Mouse (Mus musculus) intestine, embryonic 14.5 days (tissue): ENCODE data around the gene Mtfr1l. TPM values are rescaled to one million over a fixed set of nuclear protein-coding genes. Genes with fewer than 3 reads are reported as not detected.
A peak's percentile ranks its signal among the peaks of the same experiment; 100 is the strongest.

Experiments used
- ATAC-seq: fragments of 200-750 bp; cut with Nextera tagmentation; replicated peaks from 2 replicates; pipeline ENCODE4 v1.8.0; 2017; ENCODE audit warnings: low read depth, moderate number of reproducible peaks, moderate TSS enrichment, moderate library complexity; ENCODE audit not compliant: low FRiP score, low TSS enrichment
- DNase-seq: peaks from one replicate; pipeline ENCODE4 v3.0.0-alpha.2; 2018; ENCODE audit warnings: low spot score
- H3K27ac ChIP-seq: fragments of 300-500 bp; sonication (generic); 2 replicates; pipeline ENCODE4 v1.5.1; 2014; ENCODE audit warnings: low read depth, mild to moderate bottlenecking, control low read depth
- H3K27me3 ChIP-seq: fragments of 300-500 bp; sonication (generic); replicated peaks from 2 replicates; pipeline ENCODE4 v1.6.1; 2014; ENCODE audit warnings: low read length, control low read depth; ENCODE audit not compliant: control insufficient read depth, insufficient read depth
- H3K36me3 ChIP-seq: fragments of 300-500 bp; sonication (generic); 2 replicates; pipeline ENCODE4 v1.6.1; 2014; ENCODE audit warnings: low read length, control low read depth; ENCODE audit not compliant: control insufficient read depth, insufficient read depth
- H3K4me1 ChIP-seq: fragments of 300-500 bp; sonication (generic); replicated peaks from 2 replicates; pipeline ENCODE4 v1.6.1; 2014; ENCODE audit warnings: low read length, control low read depth, mixed read lengths; ENCODE audit not compliant: control insufficient read depth, insufficient read depth
- H3K4me2 ChIP-seq: fragments of 300-500 bp; sonication (generic); 2 replicates; pipeline ENCODE4 v1.6.1; 2014; ENCODE audit warnings: low read length
- H3K4me3 ChIP-seq: fragments of 300-500 bp; sonication (generic); 2 replicates; pipeline ENCODE4 v1.5.1; 2014; ENCODE audit warnings: low read depth, low read length, control low read depth, mixed read lengths
- H3K9ac ChIP-seq: fragments of 300-500 bp; sonication (generic); 2 replicates; pipeline ENCODE4 v1.6.1; 2014; ENCODE audit warnings: mild to moderate bottlenecking, low read length
- H3K9me3 ChIP-seq: fragments of 300-500 bp; sonication (generic); 2 replicates; pipeline ENCODE4 v1.6.1; 2016; ENCODE audit warnings: low read length, control low read depth; ENCODE audit not compliant: control insufficient read depth
- WGBS: fragments of 180-500 bp; shearing (Covaris S2); extraction: QIAGEN DNeasy Blood & Tissue Kit; methylation state at CpG from one replicate; pipeline ENCODE4 v1.1.7; 2014; 5-methylcytosine and 5-hydroxymethylcytosine counted together
- polyA plus RNA-seq: library from polyadenylated mRNA; unstranded; fragments of >200 nt; fragmentation: Nextera tagmentation; extraction: Ambion mirVana; gene quantifications from 2 replicates; pipeline ENCODE4 v1.2.1, GENCODE M21; 2014

Gene Mtfr1l
- polyA plus RNA-seq, 1 experiment from 2014 or later = 109 TPM

DNA sequence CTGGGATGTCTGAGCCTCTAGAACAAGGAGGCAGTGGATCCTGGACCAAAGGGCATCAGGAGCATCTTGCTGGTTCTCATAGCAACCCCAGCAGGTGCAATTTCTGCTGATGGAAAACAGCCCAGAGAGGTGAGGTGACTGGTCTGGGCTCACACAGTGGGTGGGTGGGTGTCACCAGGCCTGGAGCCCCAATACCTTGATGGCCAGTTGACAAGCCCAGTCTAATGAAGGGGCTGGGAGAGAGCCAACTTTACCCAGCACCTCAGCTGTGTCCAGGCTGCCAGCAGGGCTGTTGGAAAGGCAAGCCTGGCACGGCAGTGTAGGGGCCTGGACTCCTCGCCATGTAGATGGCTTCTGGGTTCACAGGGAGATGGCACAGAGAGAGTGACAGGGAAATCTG is 26.8 kb upstream of the Mtfr1l start:
- ATAC-seq (no peak), DNase-seq (no peak)
- Histone ChIP-seq H3K4me3 (no peak overlapping the region), H3K9ac (no peak overlapping the region), H3K36me3 (0 out of 2 replicates have a peak, but pooled peaks cover 2% of the 10 kb centered on the region), H3K27me3 (no peaks in the 10 kb centered on the region), H3K27ac (no peak overlapping the region), H3K4me1 (peaks cover 10% of the 10 kb centered on the region), H3K9me3 (0 out of 2 replicates have a peak, but pooled peaks cover 3% of the 10 kb centered on the region), H3K4me2 (no peak overlapping the region)
- 82% methylated on average over 2 of the region's 2 CpGs for WGBS

DNA sequence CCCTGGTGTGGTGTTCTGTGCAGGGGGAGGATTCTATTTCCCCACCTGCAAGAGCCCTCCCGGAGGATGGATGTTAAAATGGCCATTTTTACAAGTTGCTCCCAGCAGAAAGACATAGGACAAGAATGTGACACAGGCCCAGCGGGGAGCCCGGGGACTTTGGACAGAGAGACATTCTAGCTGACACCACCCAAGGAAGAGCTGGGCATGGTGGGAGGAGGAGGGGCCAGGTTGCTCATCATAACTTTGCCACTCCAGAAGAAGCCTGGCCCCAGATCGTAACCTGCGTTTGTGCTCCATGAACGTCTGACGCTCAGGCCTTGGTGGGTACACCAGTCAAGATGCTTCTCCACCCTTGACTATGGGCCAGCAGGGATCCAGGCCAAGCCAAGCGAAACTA is 25.5 kb upstream of the Mtfr1l start:
- Histone ChIP-seq H3K9ac (no peak overlapping the region), H3K4me1 (peaks cover 10% of the 10 kb centered on the region), H3K36me3 (0 out of 2 replicates have a peak, but pooled peaks cover 2% of the 10 kb centered on the region), H3K4me2 (no peak overlapping the region), H3K4me3 (no peak overlapping the region), H3K9me3 (no peaks in the 10 kb centered on the region), H3K27ac (no peak overlapping the region), H3K27me3 (no peaks in the 10 kb centered on the region)
- ATAC-seq (no peak), DNase-seq (no peak)
- 90% methylated on average over 8 of the region's 8 CpGs for WGBS

DNA sequence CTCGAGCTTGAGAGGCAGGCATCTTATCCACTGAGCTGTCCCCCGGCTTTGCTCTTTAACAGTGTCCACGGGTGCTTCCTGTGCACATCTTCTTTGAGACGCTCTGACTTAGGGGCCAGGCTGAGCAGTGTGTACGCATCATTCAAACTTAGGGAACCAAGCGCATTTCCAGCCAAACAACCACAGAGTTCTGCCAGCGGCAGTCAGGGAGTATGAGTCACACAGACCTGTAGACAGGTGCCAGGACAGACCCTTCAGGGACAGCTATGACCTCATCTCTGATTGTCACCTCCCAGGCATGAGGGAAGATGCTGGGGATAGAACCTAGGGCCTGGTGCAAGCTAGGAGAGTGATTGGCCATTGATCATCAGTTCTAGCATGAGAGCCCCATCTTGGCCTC is 24.0 kb upstream of the Mtfr1l start:
- no peak for ATAC-seq
- 67% methylated on average over 7 of the region's 7 CpGs for WGBS

DNA sequence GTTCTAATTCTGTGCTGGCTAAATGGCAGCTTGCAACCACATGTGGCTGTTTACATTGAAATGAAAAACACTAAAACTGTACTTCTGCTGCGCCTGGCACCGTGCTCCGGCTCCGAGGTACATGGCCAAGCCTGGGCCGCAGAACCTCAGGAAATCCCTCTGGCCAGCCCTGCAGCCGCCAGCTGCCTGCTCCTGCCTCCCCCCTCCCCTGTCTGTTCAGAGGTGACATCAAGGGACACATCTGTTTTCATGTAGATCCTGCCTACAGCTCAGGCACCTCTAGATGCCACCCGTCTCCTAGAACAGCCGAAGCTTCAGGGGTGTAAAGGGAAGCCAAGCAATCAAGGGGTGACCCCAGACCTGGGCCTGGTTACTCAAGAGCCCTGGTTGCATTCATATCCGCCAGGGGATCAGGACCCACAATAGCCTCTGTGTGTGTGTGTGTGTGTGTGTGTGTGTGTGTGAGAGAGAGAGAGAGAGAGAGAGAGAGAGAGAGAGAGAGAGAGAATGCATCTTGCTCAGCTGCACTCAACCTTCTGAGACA is 23.5 kb upstream of the Mtfr1l start:
- DNase-seq = no peak
- no peak overlapping the region for H3K27ac ChIP-seq
- no peak overlapping the region for H3K4me2 ChIP-seq
- H3K27me3 ChIP-seq = no peaks in the 10 kb centered on the region
- no peak for ATAC-seq
- no peaks in the 10 kb centered on the region for H3K36me3 ChIP-seq
- H3K9me3 ChIP-seq = no peaks in the 10 kb centered on the region
- H3K9ac ChIP-seq = no peak overlapping the region
- H3K4me1 ChIP-seq = peaks cover 10% of the 10 kb centered on the region
- 46% methylated on average over 9 of the region's 9 CpGs for WGBS
- H3K4me3 ChIP-seq = no peak overlapping the region

More for the DNA sequence above, 24.0 kb upstream of the Mtfr1l start:
- no peaks in the 10 kb centered on the region for H3K27me3 ChIP-seq
- no peak for DNase-seq
- H3K4me1 ChIP-seq = peaks cover 10% of the 10 kb centered on the region
- no peak overlapping the region for H3K4me2 ChIP-seq
- no peak overlapping the region for H3K27ac ChIP-seq
- no peak overlapping the region for H3K9ac ChIP-seq
- H3K36me3 ChIP-seq = no peaks in the 10 kb centered on the region
- H3K9me3 ChIP-seq = no peaks in the 10 kb centered on the region
- H3K4me3 ChIP-seq = no peak overlapping the region

DNA sequence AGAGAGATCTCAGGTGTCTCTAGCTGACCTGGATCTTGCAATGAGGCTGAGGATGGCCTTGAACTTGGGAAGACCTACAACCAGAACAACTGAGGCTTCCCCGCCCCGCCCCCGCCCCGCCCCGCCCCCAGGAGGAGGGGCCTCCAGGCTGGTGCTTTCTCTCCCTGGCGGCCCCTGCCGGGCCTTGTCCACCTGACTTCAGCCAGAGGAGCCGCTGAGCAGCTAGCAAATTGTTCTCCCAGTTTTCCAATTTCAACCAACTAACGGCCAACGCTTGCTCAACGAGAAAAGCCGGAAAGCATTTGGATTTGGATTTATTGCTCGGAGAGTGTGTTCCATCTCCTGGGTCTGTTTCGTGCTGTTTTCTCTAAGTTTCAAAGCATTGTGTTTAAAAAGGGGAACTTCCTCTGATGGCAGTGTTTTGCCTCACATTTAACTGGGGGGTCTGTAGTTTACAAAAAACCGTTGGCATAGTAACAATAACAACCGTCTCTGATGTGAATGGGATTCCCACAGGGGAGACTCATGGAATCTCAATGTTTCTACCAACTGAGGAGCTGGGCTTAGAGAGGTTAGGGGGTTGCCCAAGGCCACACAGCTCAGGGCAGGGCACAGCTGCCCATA is 22.6 kb upstream of the Mtfr1l start:
- DNase-seq (no peak), ATAC-seq (no peak)
- Histone ChIP-seq H3K4me1 (peaks cover 10% of the 10 kb centered on the region), H3K9ac (no peak overlapping the region), H3K27ac (0 out of 2 replicates have a peak overlapping the region, but pooled peaks have one; percentile 4), H3K27me3 (no peaks in the 10 kb centered on the region), H3K4me3 (no peak overlapping the region), H3K36me3 (no peaks in the 10 kb centered on the region), H3K9me3 (no peaks in the 10 kb centered on the region), H3K4me2 (no peak overlapping the region)
- 12% methylated on average over 16 of the region's 16 CpGs for WGBS

DNA sequence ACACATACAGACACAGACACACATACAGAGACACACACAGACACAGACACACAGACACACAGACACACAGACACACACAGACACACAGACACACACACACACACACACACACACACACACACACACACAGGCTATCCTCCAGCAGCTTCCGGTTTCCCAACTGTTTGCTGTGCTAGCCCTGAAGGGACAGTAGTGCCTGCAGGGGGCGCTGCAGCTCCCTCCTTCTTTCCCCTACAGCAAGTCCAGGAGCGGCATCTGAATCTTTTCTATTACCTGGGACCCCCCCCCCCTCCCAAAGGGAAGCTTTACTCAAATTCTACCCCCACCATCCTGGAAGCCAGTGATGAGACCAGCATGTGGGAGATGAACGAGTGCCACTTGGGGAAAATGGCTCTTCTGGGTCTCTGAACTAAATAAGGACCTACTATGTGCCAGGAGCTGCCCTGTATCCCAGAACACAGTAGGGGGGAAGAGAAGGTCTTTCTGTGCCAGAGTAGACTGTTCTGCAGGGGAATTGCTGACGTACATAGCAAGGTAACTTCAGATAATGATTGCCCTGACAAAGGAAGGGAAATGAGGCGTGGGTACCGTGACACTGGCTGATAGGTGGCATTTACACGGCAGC is 20.9 kb upstream of the Mtfr1l start:
- Histone ChIP-seq H3K36me3 (no peaks in the 10 kb centered on the region), H3K4me2 (no peak overlapping the region), H3K9me3 (no peaks in the 10 kb centered on the region), H3K9ac (no peak overlapping the region), H3K27me3 (no peaks in the 10 kb centered on the region), H3K27ac (no peak overlapping the region), H3K4me3 (no peak overlapping the region), H3K4me1 (peaks cover 19% of the 10 kb centered on the region)
- no peak for DNase-seq
- 69% methylated on average over 8 of the region's 8 CpGs for WGBS
- ATAC-seq = no peak

DNA sequence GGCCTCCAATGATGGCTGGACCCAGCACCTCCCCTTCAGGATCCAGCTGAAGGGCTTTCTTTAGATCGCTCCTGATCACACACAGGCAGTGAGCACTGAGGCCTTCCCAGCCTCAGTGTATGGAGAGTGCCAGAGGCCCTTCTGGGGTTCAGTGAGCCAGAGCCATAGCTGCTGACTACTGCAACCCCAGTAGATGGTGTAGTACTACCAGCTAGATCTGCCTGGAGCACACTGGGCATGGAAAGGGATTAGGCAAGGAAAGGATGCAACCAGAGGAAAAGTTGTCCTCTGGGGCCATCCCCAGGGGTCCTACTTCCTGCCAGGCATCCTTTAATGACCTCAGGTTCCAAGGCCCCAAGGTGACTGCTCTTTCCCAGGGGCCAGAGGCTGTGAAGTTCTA is 18.4 kb upstream of the Mtfr1l start:
- Histone ChIP-seq H3K9me3 (peaks cover 7% of the 10 kb centered on the region; the same call in 1 of the 2 replicates), H3K27me3 (no peaks in the 10 kb centered on the region), H3K36me3 (peaks cover 9% of the 10 kb centered on the region), H3K9ac (no peak overlapping the region), H3K27ac (no peak overlapping the region), H3K4me2 (no peak overlapping the region), H3K4me3 (no peak overlapping the region), H3K4me1 (peaks cover 20% of the 10 kb centered on the region)
- DNase-seq (no peak), ATAC-seq (no peak)
- 55% methylated on average over 1 of the region's 1 CpGs for WGBS

DNA sequence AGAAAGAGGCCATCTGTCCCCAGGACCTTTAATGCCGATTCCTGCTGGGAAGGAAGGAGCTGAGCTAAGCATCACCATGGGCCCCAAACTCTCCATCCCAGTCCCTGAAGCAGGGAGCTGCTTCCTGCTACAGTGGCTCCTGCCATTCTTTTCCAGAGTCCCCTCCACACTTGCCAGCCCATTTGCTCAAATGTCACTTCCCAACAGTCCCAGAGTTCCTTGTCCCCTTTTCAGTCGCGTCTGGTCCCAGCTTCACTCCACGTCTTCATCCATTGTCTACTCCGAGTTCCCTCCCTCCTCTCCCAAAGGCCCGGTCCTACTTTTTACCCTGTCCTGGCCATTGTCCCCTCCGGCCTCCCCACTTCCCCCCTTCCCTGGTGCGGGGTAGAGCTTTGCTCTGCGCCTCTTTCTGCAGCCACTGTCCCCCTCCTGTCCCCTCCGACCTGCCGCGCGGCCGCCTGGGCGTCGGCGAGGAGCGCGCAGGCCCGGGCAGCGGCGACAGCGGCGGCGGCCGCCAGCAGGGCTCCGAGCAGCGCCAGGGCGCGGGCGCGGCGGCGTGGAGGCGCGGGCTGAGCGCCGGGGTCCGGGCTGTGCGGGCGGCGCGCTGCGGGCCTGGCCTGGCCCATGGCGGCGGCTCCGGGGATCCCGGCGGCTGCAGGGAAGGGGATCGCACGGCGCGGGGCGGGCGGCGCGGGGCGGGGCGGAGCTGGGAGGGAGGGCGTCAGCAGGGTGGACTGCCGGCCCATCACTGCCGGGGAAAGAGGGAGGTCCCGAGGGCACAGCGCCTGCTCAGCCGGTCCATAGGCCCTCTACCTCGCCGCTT is 16.5 kb upstream of the Mtfr1l start, which contains the start of gene Selenon:
Gene Selenon, minus strand, starts transcription at position 673 of the 823 bp plus-strand sequence.
- peak within 1 kb of the TSS; percentile 53 for H3K4me2 ChIP-seq
- ATAC-seq (peak; percentile 92), DNase-seq (peak; percentile 85)
- H3K27me3 ChIP-seq = no peaks in the 10 kb centered on the region
- peaks cover 7% of the 10 kb centered on the region; the same call in 1 of the 2 replicates for H3K9me3 ChIP-seq
- peak within 1 kb of the TSS; percentile 72 for H3K27ac ChIP-seq
- peaks cover 15% of the 10 kb centered on the region for H3K4me1 ChIP-seq
- peak within 1 kb of the TSS; percentile 80 for H3K4me3 ChIP-seq
- peak within 1 kb of the TSS; percentile 87 for H3K9ac ChIP-seq
- peaks cover 22% of the 10 kb centered on the region for H3K36me3 ChIP-seq
- under 1% methylated on average over 61 of the region's 67 CpGs for WGBS
